Mouse (Mus musculus) hindbrain, postnatal 0 days (tissue): ENCODE measurements at regions not wholly inside any gene's neighbourhood (a gene's known extent, or its start where the extent isn't known, plus 50 kb on each side); places are given as distances from the start of the nearest gene placed in this dataset.

Experiments used
- ATAC-seq: fragments of 200-750 bp; cut with Nextera tagmentation; 2 replicates; pipeline ENCODE4 v1.8.0; 2017; ENCODE audit warnings: mild to moderate bottlenecking, moderate TSS enrichment, moderate library complexity
- DNase-seq: peaks from one replicate; pipeline ENCODE4 v3.0.0-alpha.2; 2015; ENCODE audit warnings: low spot score
- H3K27ac ChIP-seq: fragments of 300-500 bp; sonication (generic); 2 replicates; pipeline ENCODE4 v1.5.1; 2014; ENCODE audit warnings: mild to moderate bottlenecking
- H3K27me3 ChIP-seq: fragments of 300-500 bp; sonication (generic); 2 replicates; pipeline ENCODE4 v1.6.1; 2014; ENCODE audit warnings: low read length, mixed read lengths; ENCODE audit not compliant: insufficient read depth
- H3K36me3 ChIP-seq: fragments of 300-500 bp; sonication (generic); 2 replicates; pipeline ENCODE4 v1.6.1; 2014; ENCODE audit warnings: low read length, mixed read lengths; ENCODE audit not compliant: insufficient read depth
- H3K4me1 ChIP-seq: fragments of 300-500 bp; sonication (generic); 2 replicates; pipeline ENCODE4 v1.6.1; 2014; ENCODE audit warnings: antibody characterized with exemption, low read length, mixed read lengths; ENCODE audit not compliant: insufficient read depth
- H3K4me2 ChIP-seq: fragments of 300-500 bp; sonication (generic); 2 replicates; pipeline ENCODE4 v1.6.1; 2014; ENCODE audit warnings: low read depth, mild to moderate bottlenecking, low read length, moderate library complexity, mixed read lengths
- H3K4me3 ChIP-seq: fragments of 300-500 bp; sonication (generic); 2 replicates; pipeline ENCODE4 v1.5.1; 2014; ENCODE audit warnings: low read length
- H3K9ac ChIP-seq: fragments of 300-500 bp; sonication (generic); replicated peaks from 2 replicates; pipeline ENCODE4 v1.6.1; 2014; ENCODE audit warnings: mild to moderate bottlenecking, low read length, moderate library complexity, mixed read lengths
- H3K9me3 ChIP-seq: fragments of 300-500 bp; sonication (generic); 2 replicates; pipeline ENCODE4 v1.6.1; 2016; ENCODE audit warnings: low read length, mixed read lengths
- CTCF ChIP-seq: IDR thresholded peaks from 2 replicates; pipeline ENCODE4 v1.5.1; 2016; ENCODE audit warnings: antibody characterized with exemption, control low read depth, low read depth
- WGBS: fragments of 180-500 bp; shearing (Covaris S2); extraction: QIAGEN DNeasy Blood & Tissue Kit; methylation state at CpG from one replicate; pipeline ENCODE4 v1.1.7; 2014; 5-methylcytosine and 5-hydroxymethylcytosine counted together

GRCm38 (mm10) chr3:103420621-103421274, 141.7 kb downstream of the Trim33 start:
- DNase-seq (no peak), ATAC-seq (0 out of 2 replicates have a peak, but pooled peaks have one; percentile 25)
- peaks cover 15% of the 10 kb centered on the region for H3K4me1 ChIP-seq
- no peak overlapping the region for H3K4me3 ChIP-seq
- H3K36me3 ChIP-seq: no peaks in the 10 kb centered on the region
- H3K27ac ChIP-seq: 0 out of 2 replicates have a peak overlapping the region, but pooled peaks have one; percentile 5
- no peaks in the 10 kb centered on the region for H3K9me3 ChIP-seq
- WGBS: 25% methylated on average over 12 of the region's 12 CpGs
- no peak overlapping the region for H3K9ac ChIP-seq
- TF ChIP-seq CTCF: no peak
- no peaks in the 10 kb centered on the region for H3K27me3 ChIP-seq
- peak overlapping the region; percentile 24 for H3K4me2 ChIP-seq

- 23% methylated on average over 9 of the region's 9 CpGs for WGBS
- ATAC-seq: no peak
- peak; percentile 50 for DNase-seq
- Histone ChIP-seq H3K4me1 (peaks cover 15% of the 10 kb centered on the region), H3K27me3 (no peaks in the 10 kb centered on the region), H3K27ac (no peak overlapping the region), H3K36me3 (no peaks in the 10 kb centered on the region), H3K9ac (no peak overlapping the region), H3K4me2 (peak overlapping the region; percentile 24), H3K9me3 (no peaks in the 10 kb centered on the region), H3K4me3 (no peak overlapping the region)
- TF ChIP-seq CTCF: no peak
Measured at GRCm38 (mm10) chr3:103421275-103421621, 142.2 kb downstream of the Trim33 start.

- no peak overlapping the region for H3K9ac ChIP-seq
- H3K36me3 ChIP-seq: no peaks in the 10 kb centered on the region
- no peak overlapping the region for H3K27ac ChIP-seq
- H3K27me3 ChIP-seq: no peaks in the 10 kb centered on the region
- TF ChIP-seq CTCF: no peak
- 60% methylated on average over 12 of the region's 12 CpGs for WGBS
- H3K4me2 ChIP-seq: no peak overlapping the region
- no peak overlapping the region for H3K4me3 ChIP-seq
- DNase-seq (peak; percentile 42), ATAC-seq (no peak)
- peaks cover 15% of the 10 kb centered on the region for H3K4me1 ChIP-seq
- no peaks in the 10 kb centered on the region for H3K9me3 ChIP-seq
Measured at GRCm38 (mm10) chr3:103422806-103423205, 143.7 kb downstream of the Trim33 start.

GRCm38 (mm10) chr3:103423290-103423689, 144.2 kb downstream of the Trim33 start:
- WGBS: 54% methylated on average over 4 of the region's 4 CpGs
- TF ChIP-seq CTCF: no peak
- Histone ChIP-seq H3K4me1 (peaks cover 15% of the 10 kb centered on the region), H3K27ac (no peak overlapping the region), H3K4me2 (no peak overlapping the region), H3K27me3 (no peaks in the 10 kb centered on the region), H3K4me3 (no peak overlapping the region), H3K9ac (no peak overlapping the region), H3K9me3 (no peaks in the 10 kb centered on the region), H3K36me3 (no peaks in the 10 kb centered on the region)
- no peak for ATAC-seq
- DNase-seq: no peak

GRCm38 (mm10) chr3:103425812-103426430, 146.8 kb downstream of the Trim33 start:
- H3K9ac ChIP-seq: no peak overlapping the region
- H3K27ac ChIP-seq: no peak overlapping the region
- H3K36me3 ChIP-seq: no peaks in the 10 kb centered on the region
- no peak overlapping the region for H3K4me3 ChIP-seq
- 86% methylated on average over 19 of the region's 19 CpGs for WGBS
- peaks cover 4% of the 10 kb centered on the region; the same call in 1 of the 2 replicates for H3K4me1 ChIP-seq
- no peaks in the 10 kb centered on the region for H3K27me3 ChIP-seq
- no peak for TF ChIP-seq CTCF
- ATAC-seq (no peak), DNase-seq (no peak)
- H3K9me3 ChIP-seq: no peaks in the 10 kb centered on the region
- H3K4me2 ChIP-seq: no peak overlapping the region

- Histone ChIP-seq H3K27ac (no peak overlapping the region), H3K4me2 (no peak overlapping the region), H3K9ac (no peak overlapping the region), H3K36me3 (no peaks in the 10 kb centered on the region), H3K9me3 (no peaks in the 10 kb centered on the region), H3K27me3 (no peaks in the 10 kb centered on the region), H3K4me3 (no peak overlapping the region), H3K4me1 (no peaks in the 10 kb centered on the region)
- no peak for DNase-seq
- no peak for ATAC-seq
- TF ChIP-seq CTCF: peak; percentile 59
- 19% methylated on average over 5 of the region's 5 CpGs for WGBS
Measured at GRCm38 (mm10) chr3:103429227-103429788, 145.7 kb upstream of the Syt6 start.

- Histone ChIP-seq H3K36me3 (no peaks in the 10 kb centered on the region), H3K27ac (no peak overlapping the region), H3K4me1 (no peaks in the 10 kb centered on the region), H3K4me2 (no peak overlapping the region), H3K27me3 (no peaks in the 10 kb centered on the region), H3K4me3 (no peak overlapping the region), H3K9me3 (no peaks in the 10 kb centered on the region), H3K9ac (no peak overlapping the region)
- 87% methylated on average over 4 of the region's 4 CpGs for WGBS
- ATAC-seq (no peak), DNase-seq (no peak)
- TF ChIP-seq CTCF: no peak
Measured at GRCm38 (mm10) chr3:103430131-103430530, 144.9 kb upstream of the Syt6 start.
